8 mouse cellular contexts compared by ENCODE assay signal in the genomic region with DNA sequence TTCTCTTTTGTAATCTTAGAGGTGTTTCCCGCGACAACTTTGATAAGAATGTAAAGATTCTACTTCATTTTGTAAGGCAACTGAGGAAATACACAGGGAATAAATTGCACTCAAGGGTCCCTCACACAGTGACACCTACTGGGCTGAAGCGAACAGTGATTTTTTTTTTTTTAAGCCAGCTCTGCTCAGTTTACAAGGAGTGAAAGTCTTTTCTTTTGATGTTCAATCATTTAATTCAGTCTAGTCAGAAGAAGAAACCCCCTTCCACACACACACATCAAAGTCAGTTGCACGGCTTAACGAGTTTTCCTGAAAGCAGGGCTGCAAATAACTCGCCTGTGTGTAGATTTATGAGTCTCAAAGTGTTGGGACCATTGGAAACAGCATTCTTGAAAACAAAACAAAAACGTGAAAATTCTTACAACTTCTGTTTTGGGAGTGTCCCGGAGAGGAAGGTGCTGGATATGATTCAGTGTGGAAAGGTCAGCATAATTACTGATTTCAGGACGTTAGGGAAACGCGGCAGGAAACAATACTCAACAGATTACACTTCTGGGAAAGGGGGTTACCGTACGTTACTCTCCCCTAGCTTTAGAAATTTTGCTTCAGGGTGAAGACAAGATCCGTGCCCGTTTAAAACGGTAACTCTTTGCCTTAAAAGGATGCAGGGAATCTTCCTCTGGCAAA. TPM values are rescaled to one million over a fixed set of nuclear protein-coding genes. Genes with fewer than 3 reads are reported as not detected.
DNase-seq lines count a peak whose midpoint lies in the region; ATAC-seq and TF ChIP-seq lines count a peak whose summit lies in the region.

A gene (plus strand): TSS at position 588 of the 687 bp plus-strand sequence.

- no peaks in the 10 kb centered on the region; the same call in 1 of the 2 replicates for H3K4me1 ChIP-seq in cortical plate, adult 2 months (ENCODE audit: control insufficient read depth, insufficient read depth, low read length)
- peaks cover 4% of the 10 kb centered on the region; the same call in 1 of the 2 replicates for H3K4me1 ChIP-seq in kidney, embryonic 16.5 days (ENCODE audit: insufficient read depth, low read length)
- no peaks in the 10 kb centered on the region for H3K4me1 ChIP-seq in lung, embryonic 16.5 days (replicated peaks; ENCODE audit: control insufficient read depth, insufficient read depth, low read length)
- H3K4me1 ChIP-seq in stomach, embryonic 15.5 days = no peaks in the 10 kb centered on the region

- no peak for TF ChIP-seq POLR2A in cortical plate, adult 2 months (IDR thresholded peaks at IDR 0.05; ENCODE audit: extremely low read depth, insufficient read depth, low read length)

- no peaks in the 10 kb centered on the region for H3K27me3 ChIP-seq in kidney, embryonic 16.5 days (ENCODE audit: insufficient read depth, low read length)
- no peaks in the 10 kb centered on the region for H3K27me3 ChIP-seq in lung, embryonic 16.5 days (ENCODE audit: control insufficient read depth, insufficient read depth, low read depth, low read length)
- H3K27me3 ChIP-seq in stomach, embryonic 15.5 days (replicated peaks) = no peaks in the 10 kb centered on the region

- peak within 1 kb of the TSS; percentile 69 for H3K4me3 ChIP-seq in layer of hippocampus, adult 2 months
- H3K4me3 ChIP-seq in cortical plate, adult 2 months (ENCODE audit: insufficient read depth, low read length) = peak within 1 kb of the TSS; percentile 52
- H3K4me3 ChIP-seq in kidney, embryonic 16.5 days (ENCODE audit: low read length) = peak within 1 kb of the TSS; percentile 72
- H3K4me3 ChIP-seq in lung, embryonic 16.5 days (ENCODE audit: low read length) = peak within 1 kb of the TSS; percentile 73
- H3K4me3 ChIP-seq in stomach, embryonic 15.5 days (replicated peaks) = peak within 1 kb of the TSS; percentile 62

- H3K9ac ChIP-seq in kidney, embryonic 16.5 days (replicated peaks; ENCODE audit: low read length) = peak within 1 kb of the TSS; percentile 74
- peak within 1 kb of the TSS; percentile 76 for H3K9ac ChIP-seq in lung, embryonic 16.5 days (ENCODE audit: low read length)
- H3K9ac ChIP-seq in stomach, embryonic 15.5 days = peak within 1 kb of the TSS; percentile 53

- no peak for DNase-seq in layer of hippocampus, adult 2 months (ENCODE audit: low spot score in 2 of 2)
- DNase-seq in layer of hippocampus, adult 9-10 months (ENCODE audit: low spot score) = no peak
- DNase-seq in gonadal fat pad, adult 2 months (ENCODE audit: low read depth) = no peak

- no peaks in the 10 kb centered on the region for H3K9me3 ChIP-seq in kidney, embryonic 16.5 days (ENCODE audit: low read length)
- no peaks in the 10 kb centered on the region for H3K9me3 ChIP-seq in lung, embryonic 16.5 days (ENCODE audit: control insufficient read depth, low read length)
- H3K9me3 ChIP-seq in stomach, embryonic 15.5 days = no peaks in the 10 kb centered on the region

- TF ChIP-seq CTCF in layer of hippocampus, adult 2 months (conservative IDR thresholded peaks at IDR 0.05) = peak; percentile 82
- peak; percentile 41; the same call in 1 of the 2 replicates for TF ChIP-seq CTCF in cortical plate, adult 2 months (IDR thresholded peaks at IDR 0.05; ENCODE audit: extremely low read depth, insufficient read depth, low read length)

- peak within 1 kb of the TSS; percentile 77 for H3K4me2 ChIP-seq in kidney, embryonic 16.5 days (replicated peaks; ENCODE audit: low read depth, low read length)
- H3K4me2 ChIP-seq in lung, embryonic 16.5 days (ENCODE audit: low read depth, low read length) = peak within 1 kb of the TSS; percentile 87
- H3K4me2 ChIP-seq in stomach, embryonic 15.5 days = peak within 1 kb of the TSS; percentile 74

- H3K27ac ChIP-seq in layer of hippocampus, adult 2 months = peak within 1 kb of the TSS; percentile 71; the same call in 1 of the 2 replicates
- H3K27ac ChIP-seq in cortical plate, adult 2 months (ENCODE audit: insufficient read depth, low read length) = peak within 1 kb of the TSS; percentile 45
- peak within 1 kb of the TSS; percentile 93 for H3K27ac ChIP-seq in kidney, embryonic 16.5 days (ENCODE audit: low read length)
- peak within 1 kb of the TSS; percentile 87 for H3K27ac ChIP-seq in lung, embryonic 16.5 days (ENCODE audit: low read length)
- peak within 1 kb of the TSS; percentile 86 for H3K27ac ChIP-seq in stomach, embryonic 15.5 days

- ATAC-seq in kidney, embryonic 16.5 days (ENCODE audit: low FRiP score, low TSS enrichment) = peak; percentile 18
- ATAC-seq in lung, embryonic 16.5 days (ENCODE audit: low read depth) = peak; percentile 15
- no peak for ATAC-seq in stomach, embryonic 15.5 days (ENCODE audit: insufficient read depth, low FRiP score, low read depth)
- no peak for ATAC-seq in cerebellum, adult (ENCODE audit: insufficient number of reproducible peaks, low FRiP score, low TSS enrichment)

- under 1% methylated on average over 16 of the region's 16 CpGs for WGBS in kidney, embryonic 16.5 days
- under 1% methylated on average over 16 of the region's 16 CpGs for WGBS in lung, embryonic 16.5 days
- 2% methylated on average over 16 of the region's 16 CpGs for WGBS in stomach, embryonic 15.5 days

- no peaks in the 10 kb centered on the region for H3K36me3 ChIP-seq in kidney, embryonic 16.5 days (ENCODE audit: insufficient read depth, low read length)
- H3K36me3 ChIP-seq in lung, embryonic 16.5 days (ENCODE audit: control insufficient read depth, insufficient read depth, low read length) = no peaks in the 10 kb centered on the region
- H3K36me3 ChIP-seq in stomach, embryonic 15.5 days = no peaks in the 10 kb centered on the region

RNA-seq across cellular contexts. Expression of the gene that starts here (rescaled TPM):
- 10 to 100 TPM; 17.1 to 19.7 TPM for total RNA-seq in layer of hippocampus, adult 2 months (2021)
- polyA plus RNA-seq in cortical plate, adult 2 months (2012; rRNA removed) = 9.4 and 11.2 TPM in 2 replicates
- polyA plus RNA-seq in gonadal fat pad, adult 2 months (2012; rRNA removed) = 36.7 and 38.8 TPM in 2 replicates
- 92.4 and 99.1 TPM in 2 replicates for polyA plus RNA-seq in kidney, embryonic 16.5 days (2015; fragmentation: Nextera tagmentation; extraction: Ambion mirVana)
- 33.3 and 33.8 TPM in 2 replicates for polyA plus RNA-seq in lung, embryonic 16.5 days (2015; fragmentation: Nextera tagmentation; extraction: Ambion mirVana)
- 53.8 and 65.9 TPM in 2 replicates for polyA plus RNA-seq in stomach, embryonic 15.5 days (2015; fragmentation: Nextera tagmentation; extraction: Ambion mirVana)

Comparison
In these comparisons a context has a peak if more than half of its experiments do, and no peak if none do; other contexts are left out.
1. ATAC-seq: peak in kidney, embryonic 16.5 days (single experiment) and lung, embryonic 16.5 days (single experiment); none in stomach, embryonic 15.5 days (single experiment) and cerebellum, adult (single experiment).
2. Peak in every context shown above with its lines, with median percentiles within 50 percentile points of each other: H3K27ac ChIP-seq, H3K4me3 ChIP-seq, H3K4me2 ChIP-seq and H3K9ac ChIP-seq.